Mouse (Mus musculus) gastrocnemius, adult 2 months (tissue): ENCODE data around the gene Nhs. TPM values are rescaled to one million over a fixed set of nuclear protein-coding genes. Genes with fewer than 3 reads are reported as not detected.

Experiments used
- DNase-seq: peaks from one replicate; pipeline ENCODE4 v3.0.0; 2022
- H3K27ac ChIP-seq: fragments of 200-600 bp; 2 replicates; pipeline ENCODE4 v1.8.1; 2022; ENCODE audit warnings: mild to moderate bottlenecking
- H3K4me3 ChIP-seq: fragments of 200-600 bp; 2 replicates; pipeline ENCODE4 v1.8.1; 2022; ENCODE audit warnings: mild to moderate bottlenecking, moderate library complexity
- CTCF ChIP-seq: fragments of 200-600 bp; IDR thresholded peaks from 2 replicates; pipeline ENCODE4 v1.8.1; 2022; ENCODE audit warnings: antibody characterized with exemption, mild to moderate bottlenecking, moderate library complexity
- intact Hi-C: fragments of 180-260 bp; cut with DNase I; formaldehyde crosslinking; loops from one replicate; pipeline ENCODE4 v1.15.1; 2025
- total RNA-seq, 2 experiments: library from RNA; stranded (reverse); gene quantifications; 2 replicates each; pipeline ENCODE4 v1.2.3; 2021

Gene Nhs
- total RNA-seq, 2 experiments from 2014 or later: 0.70 to 0.89 TPM

- no peak overlapping the region for H3K27ac ChIP-seq
- no peak overlapping the region for H3K4me3 ChIP-seq
- no peak for TF ChIP-seq CTCF
- intact Hi-C loops: no loop called here
- no peak for DNase-seq
These were observed 160.7 kb downstream of the Nhs start for GRCm38 (mm10) chrX:161998876-161999275.

DNA sequence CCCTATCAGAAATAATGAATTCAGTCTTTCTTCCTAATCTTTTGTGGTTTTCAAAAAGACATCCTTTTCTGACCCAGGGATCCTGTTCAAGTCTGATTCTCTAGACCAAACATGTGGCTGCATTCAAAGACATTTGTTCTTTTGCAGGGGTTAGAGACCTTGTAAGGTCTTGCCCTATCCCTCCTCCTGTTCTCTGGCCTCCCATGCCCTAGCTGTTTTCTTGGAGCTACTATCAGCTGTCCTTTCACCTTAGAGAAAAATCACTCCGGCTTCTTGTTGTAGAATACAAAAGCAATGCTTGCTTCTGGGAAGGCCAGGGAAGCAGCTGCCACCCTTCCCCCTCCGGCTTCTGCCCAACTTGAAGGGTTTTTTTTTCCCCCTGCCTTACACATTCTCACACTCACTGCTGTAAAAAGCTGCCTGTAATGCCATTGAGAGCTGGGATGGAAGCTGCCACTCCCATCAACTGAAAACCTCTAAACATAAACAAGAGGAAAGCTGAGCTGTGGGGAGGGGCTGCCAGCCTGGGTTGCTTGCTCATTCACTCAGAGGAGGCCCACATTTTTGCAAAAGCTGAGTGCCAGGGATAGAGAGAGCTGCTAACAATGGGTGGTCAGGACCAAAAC lies 162.2 kb downstream of the Nhs start:
- no peak for TF ChIP-seq CTCF
- H3K27ac ChIP-seq: no peak overlapping the region
- H3K4me3 ChIP-seq: no peak overlapping the region
- intact Hi-C loops: no loop called here
- no peak for DNase-seq

GRCm38 (mm10) chrX:161990171-161990570 lies 169.4 kb downstream of the Nhs start:
- Histone ChIP-seq H3K27ac (no peak overlapping the region), H3K4me3 (no peak overlapping the region)
- no peak for DNase-seq
- intact Hi-C loops: no loop called here
- no peak for TF ChIP-seq CTCF

DNA sequence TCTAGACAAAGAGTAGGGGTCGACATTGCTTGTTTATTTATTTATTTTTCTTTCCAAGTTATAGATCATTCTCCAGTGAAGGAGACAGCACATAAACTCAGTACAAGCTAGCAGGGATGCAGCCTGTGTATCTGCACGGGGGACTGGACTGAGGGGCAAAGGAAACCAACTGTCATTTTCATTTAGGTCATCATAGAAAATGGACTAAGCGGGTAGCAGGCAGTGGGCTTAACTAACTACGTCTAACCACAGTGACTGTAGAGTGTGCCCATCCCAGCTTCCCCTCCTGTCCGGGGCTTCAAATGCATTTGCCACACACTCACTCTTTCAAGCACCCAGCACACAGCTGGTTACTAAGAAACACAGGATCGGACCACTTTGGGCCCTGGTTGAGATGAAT lies 174.6 kb downstream of the Nhs start:
- TF ChIP-seq CTCF: no peak
- Histone ChIP-seq H3K4me3 (no peak overlapping the region), H3K27ac (no peak overlapping the region)
- no peak for DNase-seq
- intact Hi-C loops: no loop called here

- no peak overlapping the region for H3K27ac ChIP-seq
- no peak overlapping the region for H3K4me3 ChIP-seq
- no peak for TF ChIP-seq CTCF
- intact Hi-C loops: no loop called here
- DNase-seq: no peak
These were observed 178.1 kb downstream of the Nhs start for GRCm38 (mm10) chrX:161981399-161981798.

DNA sequence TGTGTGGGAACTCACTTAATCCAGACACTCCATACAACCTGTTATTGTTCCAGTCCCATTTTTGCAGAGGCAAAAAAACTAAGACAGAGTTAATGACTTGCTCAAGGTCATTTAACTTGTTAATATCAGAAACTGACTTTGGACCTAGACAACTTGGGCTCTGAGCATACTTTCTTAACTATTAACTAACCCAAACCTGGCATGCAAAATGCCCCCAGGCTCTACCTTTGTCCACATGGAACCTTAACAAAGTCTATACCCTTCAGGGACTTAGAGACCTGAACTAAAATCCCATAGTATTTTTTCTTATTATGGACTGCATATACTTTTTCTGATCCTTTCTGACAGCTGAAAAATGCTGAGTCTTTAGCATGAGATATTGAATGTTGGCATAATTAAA lies 179.6 kb downstream of the Nhs start:
- no peak for TF ChIP-seq CTCF
- Histone ChIP-seq H3K4me3 (no peak overlapping the region), H3K27ac (no peak overlapping the region)
- DNase-seq: no peak
- intact Hi-C loops: no loop called here

GRCm38 (mm10) chrX:161977236-161977841 lies 182.2 kb downstream of the Nhs start:
- H3K4me3 ChIP-seq: no peak overlapping the region
- no peak for DNase-seq
- intact Hi-C loops: no loop called here

DNA sequence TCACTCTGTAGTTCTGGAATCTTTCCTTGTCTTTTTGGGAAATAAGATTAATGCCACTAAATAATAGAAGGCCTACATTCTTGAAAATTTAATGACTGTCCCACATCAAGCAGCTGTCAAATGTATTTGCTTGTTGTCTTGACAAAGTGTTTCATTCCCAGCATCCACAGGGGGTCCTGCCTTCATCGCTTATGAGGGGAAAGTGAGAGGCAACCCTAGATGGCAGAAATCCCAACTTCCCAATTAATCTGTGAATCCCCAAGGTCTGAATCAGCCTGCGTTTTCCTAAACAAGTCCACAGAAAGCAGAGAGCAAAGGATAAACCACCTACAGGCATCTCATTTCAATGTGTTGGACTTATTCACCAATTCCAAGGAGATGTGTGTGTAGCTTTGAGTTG lies 183.2 kb downstream of the Nhs start:
- intact Hi-C loops: no loop called here
- H3K4me3 ChIP-seq: no peak overlapping the region
- H3K27ac ChIP-seq: no peak overlapping the region
- DNase-seq: no peak
- no peak for TF ChIP-seq CTCF

More at GRCm38 (mm10) chrX:161977236-161977841, 182.2 kb downstream of the Nhs start:
- no peak for TF ChIP-seq CTCF
- no peak overlapping the region for H3K27ac ChIP-seq

DNA sequence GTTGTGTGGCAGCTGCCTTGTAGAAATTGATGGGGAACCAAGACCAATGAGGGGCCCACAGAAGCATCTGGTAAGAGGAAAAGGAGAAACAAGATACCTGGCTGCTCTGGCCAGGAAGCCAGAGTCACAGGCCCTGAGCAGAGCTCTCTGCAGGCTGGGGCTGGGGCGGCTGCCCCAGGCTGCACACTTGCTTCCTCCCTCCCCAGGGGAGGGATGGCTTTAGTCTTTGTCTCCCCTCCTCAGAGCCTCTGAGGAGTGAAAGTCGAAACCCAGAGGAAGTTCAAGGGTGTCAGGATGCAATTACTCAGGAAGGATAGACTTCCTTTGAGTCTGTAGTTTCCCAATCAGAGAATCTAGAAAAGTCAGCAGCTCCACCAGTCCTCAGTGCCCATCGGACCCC lies 186.0 kb downstream of the Nhs start:
- TF ChIP-seq CTCF: no peak
- H3K27ac ChIP-seq: no peak overlapping the region
- intact Hi-C loops: no loop called here
- DNase-seq: no peak
- no peak overlapping the region for H3K4me3 ChIP-seq

DNA sequence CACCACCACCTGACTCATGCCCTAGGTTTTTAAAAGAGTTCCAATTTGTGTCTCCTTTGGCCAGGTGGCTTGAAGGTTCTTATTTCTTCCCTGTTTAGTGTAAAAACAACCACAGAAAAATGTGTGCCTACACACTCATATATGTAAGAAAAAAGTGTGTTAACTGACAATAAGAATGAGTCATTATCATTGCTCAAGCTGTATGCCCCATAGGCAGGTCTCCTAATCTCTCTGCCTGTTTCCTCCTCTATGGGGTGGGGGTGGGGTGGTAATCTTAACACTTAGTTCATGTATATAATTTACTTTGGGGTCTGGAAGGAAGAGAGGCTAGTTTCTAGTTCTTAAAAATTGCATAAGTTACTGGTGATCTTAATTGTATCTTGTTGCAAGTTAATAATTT lies 186.8 kb downstream of the Nhs start:
- H3K4me3 ChIP-seq: no peak overlapping the region
- DNase-seq: no peak
- no peak for TF ChIP-seq CTCF
- H3K27ac ChIP-seq: no peak overlapping the region
- intact Hi-C loops: no loop called here

- intact Hi-C loops: no loop called here
- no peak for DNase-seq
- Histone ChIP-seq H3K27ac (no peak overlapping the region), H3K4me3 (no peak overlapping the region)
- no peak for TF ChIP-seq CTCF
These were observed 187.5 kb downstream of the Nhs start for GRCm38 (mm10) chrX:161971961-161972502.

GRCm38 (mm10) chrX:161971131-161971530 lies 188.4 kb downstream of the Nhs start:
- Histone ChIP-seq H3K27ac (no peak overlapping the region), H3K4me3 (no peak overlapping the region)
- intact Hi-C loops: no loop called here
- DNase-seq: no peak
- TF ChIP-seq CTCF: no peak

GRCm38 (mm10) chrX:161967692-161968091 lies 191.8 kb downstream of the Nhs start:
- DNase-seq: no peak
- intact Hi-C loops: no loop called here
- no peak overlapping the region for H3K27ac ChIP-seq
- TF ChIP-seq CTCF: peak; percentile 51
- H3K4me3 ChIP-seq: no peak overlapping the region

DNA sequence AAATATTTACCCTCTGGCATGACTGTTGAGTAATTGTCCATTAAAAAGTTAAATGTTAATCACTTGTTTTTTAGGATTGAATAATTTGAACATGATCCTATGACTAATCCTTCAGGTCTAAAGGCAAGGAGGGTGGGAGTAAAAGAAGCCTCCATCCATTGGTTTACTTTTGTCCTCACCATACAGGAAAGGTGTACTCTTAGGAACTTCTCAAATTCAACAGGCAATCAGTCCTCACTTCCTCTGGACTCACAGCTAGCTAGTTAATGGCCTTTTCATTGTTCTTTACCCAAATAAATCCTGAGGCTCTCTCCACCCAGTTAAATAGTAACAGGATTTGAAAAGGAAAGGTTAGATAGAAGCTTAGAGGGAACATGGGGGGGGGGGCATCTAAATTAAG lies 196.2 kb downstream of the Nhs start:
- no peak for DNase-seq
- Histone ChIP-seq H3K4me3 (no peak overlapping the region), H3K27ac (no peak overlapping the region)
- intact Hi-C loops: no loop called here
- no peak for TF ChIP-seq CTCF
